Mouse (Mus musculus): Measurements from ENCODE around the gene Gnat1.
"Not testable (repeated sequence)": the region's sequence is repeated elsewhere in the genome, so short reads cannot be mapped to it uniquely, and the experiment has no call there.

Gene Gnat1

DNA sequence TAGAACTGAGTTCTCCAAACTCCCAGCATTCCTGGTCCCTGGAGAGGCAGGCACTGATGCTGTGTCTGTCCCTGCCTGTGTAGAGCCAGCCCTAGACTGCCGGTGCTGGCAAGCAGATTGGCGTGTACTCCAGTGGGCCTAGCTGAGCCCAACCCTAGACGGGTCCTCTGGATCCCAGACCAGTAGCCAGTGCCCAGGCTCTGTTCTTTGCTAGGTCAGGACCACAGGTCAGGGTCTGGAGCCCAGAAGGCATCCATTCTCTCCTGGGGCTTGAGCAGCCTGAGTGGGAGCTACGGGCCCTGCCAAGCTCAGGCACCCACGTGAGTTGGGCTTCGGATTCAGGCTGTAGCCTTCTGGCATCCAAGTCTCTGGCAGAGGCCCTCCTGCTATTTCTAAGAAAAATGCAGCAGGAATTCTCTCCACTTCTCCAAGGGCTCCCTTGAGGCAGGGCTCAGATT, 20.6 kb upstream of the Gnat1 start:
- DNase-seq (ENCODE audit: low spot score): no peak

DNA sequence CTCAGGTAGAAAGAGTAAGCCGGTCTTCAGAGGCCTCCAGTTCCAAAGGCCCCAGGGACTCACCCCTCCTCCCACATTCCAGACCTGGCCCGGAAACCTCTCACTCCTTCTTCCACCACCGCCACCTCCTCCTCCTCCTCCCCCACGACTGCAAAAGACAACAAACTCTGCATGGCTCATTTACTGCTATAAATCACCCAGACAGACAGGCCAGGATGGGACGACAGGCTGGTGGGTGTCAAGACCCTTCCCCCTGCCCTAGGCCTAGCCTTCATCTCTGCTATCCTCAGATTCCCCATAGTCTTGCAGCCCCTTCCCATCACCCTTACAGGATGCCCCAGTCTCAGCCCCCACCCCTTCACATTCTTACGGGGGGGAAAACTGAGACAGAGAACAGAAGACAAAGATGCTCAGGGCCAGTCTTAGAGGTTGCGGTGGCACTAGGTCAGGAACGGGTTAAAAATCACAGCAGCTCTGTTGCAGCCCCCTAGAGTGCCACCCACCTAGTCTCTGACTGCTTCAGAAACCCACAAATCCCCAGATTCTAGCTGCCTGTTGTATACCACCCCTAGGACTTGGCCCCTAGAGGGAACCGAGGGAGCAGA, 20.0 kb upstream of the Gnat1 start:
- no peak for DNase-seq (ENCODE audit: low spot score)

DNA sequence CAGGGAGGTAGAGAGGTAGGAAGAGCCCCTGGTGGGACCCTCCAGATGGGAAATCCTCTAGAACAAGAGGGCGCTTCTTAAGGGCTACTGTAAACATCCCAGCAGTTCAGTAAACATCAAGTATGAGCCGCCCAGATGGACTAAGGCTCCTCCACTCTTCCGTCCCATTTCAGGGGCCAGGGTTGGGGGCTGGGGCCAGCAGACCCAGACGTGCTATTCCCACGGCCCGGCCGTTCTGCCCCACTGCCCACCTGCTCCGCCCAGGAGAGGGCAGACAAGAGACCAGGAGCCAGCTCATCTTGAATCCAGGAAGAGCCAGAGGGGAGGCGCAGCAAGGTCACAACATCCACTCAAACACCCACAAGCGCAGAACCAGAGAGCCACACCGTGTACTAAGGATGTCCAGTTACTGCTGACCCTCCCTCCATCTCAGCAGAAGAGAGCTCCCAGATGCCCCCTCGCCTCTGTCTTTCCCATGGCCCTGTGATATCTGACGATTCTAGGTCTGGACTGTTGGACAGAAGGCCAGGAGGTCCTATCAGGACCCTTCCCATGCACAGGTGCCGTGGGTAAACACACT, 19.2 kb upstream of the Gnat1 start:
- no peak for DNase-seq (ENCODE audit: low spot score)

DNA sequence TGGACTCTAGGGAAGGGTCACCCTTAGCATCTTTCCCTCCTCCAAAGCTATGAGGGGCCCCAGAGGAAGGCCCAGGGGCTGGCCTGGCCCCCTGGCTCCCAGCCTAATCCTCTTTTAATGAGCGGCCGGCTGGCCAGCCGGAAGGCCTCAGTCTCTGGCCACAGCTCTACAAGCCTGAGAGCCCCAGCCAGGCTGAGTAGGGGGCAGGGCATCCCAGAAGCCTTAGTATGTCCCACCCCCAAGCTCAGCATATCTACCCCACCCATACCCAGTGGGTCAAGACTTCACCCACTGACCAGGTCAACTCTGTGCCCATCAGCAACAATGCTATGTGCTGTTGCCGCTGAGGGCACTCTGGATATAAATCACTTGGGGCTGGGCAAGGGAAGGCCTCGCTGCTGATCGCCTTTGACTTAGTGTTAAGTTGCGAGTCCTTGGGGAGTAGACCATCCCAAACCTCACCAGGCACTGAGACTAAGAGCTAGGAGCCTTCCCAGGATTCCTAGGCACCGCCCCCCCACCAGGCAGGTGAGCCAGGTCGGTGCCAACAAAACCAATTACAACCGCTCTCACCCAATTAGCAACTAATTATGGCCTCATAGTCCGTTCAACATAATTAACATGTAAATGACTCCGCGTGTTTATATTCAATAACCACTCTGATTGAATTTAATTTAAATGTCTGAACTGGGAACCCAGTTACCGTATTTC, 18.5 kb upstream of the Gnat1 start:
- no peak for DNase-seq (ENCODE audit: low spot score)

DNA sequence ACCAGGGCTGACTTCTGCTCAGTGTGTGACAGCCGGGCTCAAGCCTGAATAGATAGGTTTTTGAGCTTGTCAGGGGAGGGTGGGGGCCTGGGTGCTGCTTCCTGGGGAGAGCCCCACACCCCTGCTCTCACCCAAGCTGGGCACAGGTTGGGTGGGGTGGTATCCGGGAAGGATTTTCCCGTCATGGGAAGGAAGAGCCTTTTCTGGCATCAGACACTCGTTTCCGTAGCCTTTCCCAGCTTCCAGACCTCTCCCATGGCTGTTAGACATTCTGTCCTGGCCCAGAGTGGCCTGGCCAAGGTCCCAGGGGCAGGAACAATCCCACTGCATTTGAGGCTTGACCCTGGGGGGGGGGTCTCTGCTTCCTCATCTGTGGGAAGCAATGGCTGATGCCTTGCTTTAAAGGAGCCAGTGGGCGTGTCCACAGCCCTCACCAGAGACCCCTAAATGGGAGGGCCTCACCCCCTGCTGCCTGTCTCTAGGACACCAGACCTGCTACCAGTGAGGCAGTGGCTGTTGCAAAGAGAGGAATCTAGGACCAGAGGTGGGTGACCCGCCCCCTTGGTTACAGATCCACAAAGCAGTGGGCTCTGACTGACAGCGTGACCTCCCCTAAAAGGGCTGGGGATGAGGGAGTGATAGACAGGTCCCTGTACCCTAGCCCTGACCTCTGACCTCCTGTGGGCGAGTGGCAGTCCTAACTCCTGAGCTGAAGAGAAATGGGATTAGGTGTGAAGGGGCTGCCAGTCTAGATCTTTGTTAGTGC, 17.5 kb upstream of the Gnat1 start:
- no peak for DNase-seq (ENCODE audit: low spot score)

DNA sequence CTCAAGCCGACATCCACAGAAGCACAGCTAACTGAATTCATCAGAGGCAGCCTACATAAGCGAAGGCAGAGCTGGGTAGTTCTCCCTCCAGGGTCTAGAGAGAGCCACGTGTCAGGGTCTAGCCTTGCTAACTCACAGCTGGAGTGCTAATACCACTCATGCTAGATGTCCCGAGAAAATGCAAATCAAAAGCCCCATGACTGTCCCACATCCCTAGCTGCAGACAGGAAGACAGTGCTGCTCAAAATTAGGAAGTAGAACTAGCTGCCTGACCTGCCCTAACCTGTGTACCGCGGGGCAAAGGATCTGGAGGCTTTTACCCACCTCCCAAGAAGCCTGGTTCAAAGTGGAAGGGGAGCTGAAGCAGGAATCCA, 16.6 kb upstream of the Gnat1 start:
- no peak for DNase-seq (ENCODE audit: low spot score)

DNA sequence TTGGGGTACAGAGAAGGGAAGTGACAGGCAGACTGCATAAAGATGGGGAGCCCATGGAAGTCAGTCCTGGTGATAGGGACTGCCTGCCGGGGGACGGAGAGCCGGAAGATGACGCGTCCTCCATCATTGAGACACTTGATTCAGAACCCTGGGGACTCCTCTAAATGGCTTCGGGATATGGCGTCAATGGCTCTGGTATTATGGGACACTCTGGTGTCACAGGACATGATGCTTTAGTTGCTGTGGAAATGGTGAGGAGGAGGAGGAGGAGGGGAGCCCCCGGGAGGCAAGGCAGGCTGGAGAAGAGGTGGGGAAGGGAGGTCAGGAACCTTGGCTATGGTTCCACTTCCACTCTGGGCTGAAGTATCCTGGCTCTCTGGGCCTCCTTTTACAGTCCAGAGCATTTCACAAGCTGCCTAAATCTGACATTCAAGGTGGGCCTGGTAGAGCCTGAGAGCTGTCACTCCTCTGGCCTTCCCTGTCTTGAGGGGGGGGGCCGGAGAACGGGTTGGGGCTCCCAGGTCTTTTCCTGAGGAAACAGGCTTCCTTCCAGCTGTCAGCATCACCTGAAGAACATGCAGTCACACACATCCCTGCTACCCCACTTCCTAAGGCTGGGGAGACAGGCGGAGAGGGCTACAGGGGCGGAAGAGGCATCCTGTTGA, 16.1 kb upstream of the Gnat1 start:
- DNase-seq (ENCODE audit: low spot score): no peak

DNA sequence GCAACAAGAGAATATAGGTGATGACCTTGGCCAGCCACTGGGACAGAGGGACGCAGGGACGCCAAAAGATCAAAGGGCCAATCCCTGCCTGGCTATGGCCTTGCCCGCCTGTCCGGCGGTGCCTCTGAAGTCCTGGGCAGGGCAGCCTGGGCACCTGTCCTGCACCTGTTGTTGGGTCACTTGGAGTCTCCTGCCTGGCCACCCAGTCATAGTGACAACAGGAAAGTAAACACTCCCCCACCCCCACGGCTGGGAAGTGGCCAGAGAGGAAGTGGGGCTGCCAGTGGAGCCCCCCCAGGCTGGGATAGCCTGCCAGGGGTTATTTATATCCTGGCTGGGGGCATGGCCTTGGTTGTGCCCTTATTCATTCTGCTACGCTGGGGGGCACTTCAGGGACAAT, 15.1 kb upstream of the Gnat1 start:
- DNase-seq (ENCODE audit: low spot score): no peak

DNA sequence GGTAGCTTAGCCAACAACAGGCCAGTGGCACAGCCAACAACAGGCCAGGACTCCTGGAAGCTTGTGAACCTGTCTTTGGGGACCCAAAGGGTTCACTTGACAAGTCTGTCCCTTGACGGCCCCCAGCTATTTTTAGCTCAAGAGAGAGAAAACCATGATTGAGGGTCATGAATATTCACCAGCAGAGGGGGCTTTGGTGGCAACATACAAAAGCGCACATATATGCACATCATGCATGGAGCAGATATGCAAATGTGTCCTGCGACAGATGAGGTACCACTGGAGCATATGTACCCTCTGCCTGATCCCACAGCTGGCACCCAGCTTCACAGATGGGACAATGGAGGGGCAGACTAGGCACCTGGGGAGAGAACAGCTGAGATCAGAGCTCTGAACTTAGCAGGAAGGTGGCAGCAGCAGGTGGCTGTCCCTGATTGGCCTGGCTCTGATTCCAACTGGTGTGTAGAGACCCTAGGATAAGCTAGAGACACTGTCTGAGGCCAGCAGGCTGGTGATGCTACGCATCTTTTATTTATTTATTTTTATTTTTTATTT, 14.0 kb upstream of the Gnat1 start:
- DNase-seq (ENCODE audit: low spot score): no peak

DNA sequence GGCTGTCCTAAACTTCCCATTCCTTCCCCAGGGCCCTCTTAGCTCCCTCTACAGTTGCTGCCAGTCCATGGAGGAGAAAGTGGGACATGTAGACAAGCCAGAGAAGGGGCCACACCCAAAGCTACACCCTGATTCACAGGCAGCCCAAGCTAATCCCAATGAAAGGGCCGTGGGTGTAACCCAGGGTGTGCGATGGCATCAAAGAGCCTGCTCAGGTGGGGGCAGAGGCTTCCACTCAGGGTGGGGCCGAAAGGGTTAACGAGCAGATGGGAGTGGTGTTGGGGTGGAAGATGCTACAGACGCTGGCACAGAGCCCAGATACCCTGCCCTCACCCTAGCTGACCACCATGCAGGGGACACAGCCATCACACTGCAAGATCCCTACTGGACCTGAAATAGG, 13.3 kb upstream of the Gnat1 start:
- DNase-seq (ENCODE audit: low spot score): no peak

DNA sequence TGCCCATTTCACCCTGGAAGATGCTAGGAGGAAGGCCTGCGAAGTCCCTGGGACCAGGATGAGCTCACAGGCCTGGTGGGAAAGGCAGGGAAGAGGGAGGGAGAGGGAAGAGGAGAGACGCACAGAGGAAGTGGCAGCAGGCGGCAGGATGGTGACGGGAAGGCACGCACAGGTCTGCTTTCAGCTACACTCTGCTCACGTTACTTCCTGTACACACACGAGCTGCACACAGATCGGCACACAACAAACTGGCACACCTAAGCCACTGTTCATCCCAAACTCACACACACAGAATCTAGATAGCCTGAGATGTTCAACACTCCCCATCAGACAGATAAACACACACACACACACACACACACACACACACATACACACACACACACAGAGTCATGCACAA, 10.9 kb upstream of the Gnat1 start:
- DNase-seq (ENCODE audit: low spot score): no peak

DNA sequence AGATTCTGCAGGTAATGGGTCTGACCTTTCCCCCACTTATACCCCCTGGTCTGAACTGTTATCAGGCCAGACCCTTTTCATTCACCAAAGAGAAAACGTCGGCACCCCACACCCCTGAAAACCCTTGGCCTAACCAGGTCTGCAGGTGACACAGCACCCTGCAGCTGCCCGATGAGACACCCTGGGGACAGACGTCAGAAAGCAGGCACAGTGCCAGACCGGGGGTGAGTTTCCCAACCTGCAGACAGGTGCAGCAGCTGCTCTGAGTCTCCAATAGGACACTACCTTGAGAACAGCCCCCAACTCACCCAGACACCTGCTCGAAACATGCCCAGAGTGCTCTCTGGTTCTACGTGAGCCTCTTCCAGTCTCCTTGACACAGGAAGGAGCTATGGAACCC, 9.4 kb upstream of the Gnat1 start:
- DNase-seq (ENCODE audit: low spot score): no peak

DNA sequence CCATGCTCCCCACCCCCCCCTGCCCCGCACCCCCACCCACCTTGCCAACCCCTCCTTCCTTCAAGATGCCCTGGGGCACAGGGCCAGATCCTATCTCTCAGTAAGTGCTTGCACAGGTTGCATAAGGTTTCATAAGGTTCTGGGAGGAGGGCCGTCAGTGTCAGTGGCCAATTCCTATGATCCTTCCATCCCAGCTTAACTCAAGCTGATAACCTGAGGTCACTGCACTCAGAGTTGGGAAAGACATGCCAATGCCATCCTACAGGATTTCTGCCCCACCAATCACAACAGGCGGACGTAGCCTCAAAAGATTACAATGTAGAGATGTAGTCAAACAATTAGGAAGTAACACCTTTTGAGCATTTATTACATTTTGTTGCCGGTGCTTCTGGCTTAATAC, 8.9 kb upstream of the Gnat1 start:
- DNase-seq (ENCODE audit: low spot score): no peak

DNA sequence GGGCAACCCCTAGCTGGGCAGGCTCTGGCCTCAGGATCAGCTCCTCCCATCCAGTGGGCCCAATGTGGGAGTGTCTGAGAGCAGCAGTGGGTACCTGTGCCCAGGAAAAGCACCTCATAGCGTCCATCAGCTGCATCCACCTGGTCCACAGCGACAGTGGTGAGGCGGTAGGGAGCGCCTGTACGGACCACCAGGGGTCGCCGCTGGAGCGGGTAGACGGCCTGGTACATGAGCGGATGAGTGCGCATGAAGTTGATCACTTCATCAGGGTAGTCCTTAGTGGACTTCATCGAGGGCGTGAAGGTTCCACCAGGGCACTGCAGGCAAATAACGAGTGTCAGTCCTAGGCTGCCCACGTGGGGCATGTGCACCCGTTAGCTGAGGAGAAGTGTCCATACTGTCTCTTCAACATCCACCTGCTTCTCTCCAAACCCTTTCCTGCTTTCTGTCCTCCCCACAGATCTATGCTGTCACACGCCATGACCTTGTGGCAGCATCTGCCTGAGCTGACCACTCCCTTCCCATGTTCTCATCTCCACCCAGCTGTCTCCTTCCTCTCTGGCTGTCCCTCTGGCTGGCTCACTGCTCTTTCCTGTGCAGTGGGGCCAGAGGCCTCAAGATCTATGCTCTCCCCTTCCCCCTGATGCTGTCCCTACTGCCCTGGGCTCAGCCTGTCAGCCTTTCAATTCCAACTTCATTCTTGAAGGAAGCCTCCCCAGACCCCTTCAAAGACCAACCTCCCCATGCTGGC, 5.9 kb upstream of the Gnat1 start:
- no peak for DNase-seq (ENCODE audit: low spot score)

DNA sequence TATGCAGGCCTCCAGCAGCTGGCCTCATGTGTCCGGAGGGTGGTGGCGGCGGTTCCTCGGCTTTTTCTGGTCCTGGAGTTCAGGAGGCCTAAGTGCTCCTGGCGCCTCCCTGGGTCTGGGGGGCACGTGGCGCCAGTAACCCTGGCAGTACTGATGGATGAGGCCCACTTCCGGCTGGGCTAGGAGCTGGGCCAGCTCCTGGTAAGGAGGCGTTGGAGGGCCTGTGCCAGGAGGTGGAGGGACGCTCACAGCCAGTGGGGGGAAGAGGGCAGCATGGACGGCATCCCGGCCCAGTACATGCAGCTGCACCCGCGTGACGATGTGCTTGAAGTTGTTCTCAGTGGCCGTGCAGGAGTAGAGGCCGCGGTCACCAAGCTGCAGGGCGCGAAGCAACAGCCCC, 2.9 kb upstream of the Gnat1 start:
- no peak for DNase-seq (ENCODE audit: low spot score)

DNA sequence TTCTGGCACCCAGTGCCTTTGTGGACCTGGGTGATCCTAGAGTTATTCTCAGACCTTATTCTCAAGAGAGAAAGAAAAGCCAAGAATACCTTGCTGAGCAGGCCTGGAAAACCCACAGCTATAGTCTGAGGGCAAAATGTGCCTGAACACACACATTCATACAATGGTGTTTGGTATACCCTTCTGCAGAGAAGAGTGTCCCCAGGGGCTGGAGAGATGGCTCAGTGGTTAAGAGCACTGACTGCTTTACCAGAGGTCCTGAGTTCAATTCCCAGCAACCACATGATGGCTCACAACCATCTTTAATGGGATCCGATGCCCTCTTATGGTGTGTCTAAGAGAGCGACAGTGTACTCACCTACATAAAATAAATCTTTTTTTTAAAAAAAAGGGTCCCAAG, 651 bp downstream of the Gnat1 start:
- DNase-seq (ENCODE audit: low spot score): no peak

DNA sequence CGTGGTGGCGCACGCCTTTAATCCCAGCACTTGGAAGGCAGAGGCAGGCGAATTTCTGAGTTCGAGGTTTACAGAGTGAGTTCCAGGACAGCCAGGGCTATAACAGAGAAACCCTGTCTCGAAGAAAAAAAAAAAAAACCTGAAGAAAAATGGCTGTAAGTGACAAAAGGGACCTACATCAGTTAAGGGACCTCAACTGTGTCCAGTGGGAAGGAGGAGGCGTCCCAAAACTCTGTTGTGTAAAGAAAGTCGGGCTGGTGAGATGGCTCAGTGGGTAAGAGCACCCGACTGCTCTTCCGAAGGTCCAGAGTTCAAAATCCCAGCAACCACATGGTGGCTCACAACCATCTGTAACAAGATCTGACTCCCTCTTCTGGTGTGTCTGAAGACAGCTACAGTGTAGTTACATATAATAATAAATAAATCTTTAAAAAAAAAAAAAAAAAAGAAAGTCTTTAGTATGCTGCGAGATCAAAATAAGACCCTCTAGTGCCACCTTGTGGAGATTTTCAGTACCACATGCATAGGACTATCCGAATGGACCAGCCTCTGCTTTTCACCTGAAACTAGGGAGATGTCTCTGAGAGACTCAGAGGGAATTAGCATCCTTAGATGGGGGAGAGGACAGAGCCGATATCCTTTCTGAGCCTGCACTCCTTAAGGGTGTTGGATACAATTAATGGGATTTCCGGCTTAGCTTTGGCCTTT, 1.5 kb downstream of the Gnat1 start:
- DNase-seq (ENCODE audit: low spot score): not testable (repeated sequence)

DNA sequence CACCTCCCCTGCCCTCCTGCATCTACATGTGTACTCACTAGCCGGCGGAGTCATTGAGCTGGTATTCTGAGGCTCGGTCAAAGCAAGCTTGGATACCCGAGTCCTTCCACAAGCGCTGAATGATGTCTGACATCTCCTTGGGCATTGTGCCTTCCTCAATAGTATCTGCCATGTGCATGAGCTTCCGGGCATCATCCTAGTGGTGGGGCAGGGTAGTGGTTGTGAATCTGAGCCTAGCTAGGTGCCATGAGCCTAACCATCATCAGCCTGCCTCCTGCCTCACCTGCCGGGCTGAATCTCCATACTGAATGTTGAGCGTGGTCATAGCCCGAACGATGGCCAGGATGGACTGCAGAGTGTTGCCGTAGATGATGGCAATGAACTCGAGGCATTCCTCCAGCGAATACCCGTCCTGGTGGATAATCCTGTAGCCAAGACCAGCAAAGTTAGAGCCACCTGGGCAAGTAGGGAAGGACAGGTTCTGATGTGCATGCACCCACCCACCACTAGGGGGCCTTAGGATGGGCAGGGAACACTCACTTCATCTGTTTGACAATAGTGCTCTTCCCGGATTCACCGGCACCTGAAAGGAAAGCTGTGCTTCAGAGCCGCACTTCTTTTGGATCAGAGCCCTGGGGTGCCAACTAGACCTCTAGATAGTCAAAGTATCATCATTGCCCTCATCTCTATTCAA, 2.3 kb downstream of the Gnat1 start:
- no peak for DNase-seq (ENCODE audit: low spot score)

DNA sequence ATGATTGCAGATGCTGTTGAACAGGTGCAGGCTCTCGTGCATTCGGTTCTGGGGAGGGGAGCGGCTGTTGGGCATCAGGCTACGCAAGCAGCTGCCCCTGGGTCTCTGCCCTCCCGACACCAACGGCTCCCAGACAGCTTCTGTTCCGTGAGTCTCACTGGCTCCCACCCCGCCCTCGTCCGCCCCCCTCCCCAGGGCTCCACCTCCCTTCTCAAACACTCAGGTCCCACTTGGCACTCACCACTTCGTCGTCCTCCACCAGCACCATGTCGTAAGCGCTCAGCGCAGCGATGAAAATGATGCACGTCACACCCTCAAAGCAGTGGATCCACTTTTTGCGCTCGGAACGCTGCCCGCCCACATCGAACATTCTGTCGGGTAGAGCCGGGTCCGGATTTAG, 3.2 kb downstream of the Gnat1 start:
- DNase-seq (ENCODE audit: low spot score): no peak

DNA sequence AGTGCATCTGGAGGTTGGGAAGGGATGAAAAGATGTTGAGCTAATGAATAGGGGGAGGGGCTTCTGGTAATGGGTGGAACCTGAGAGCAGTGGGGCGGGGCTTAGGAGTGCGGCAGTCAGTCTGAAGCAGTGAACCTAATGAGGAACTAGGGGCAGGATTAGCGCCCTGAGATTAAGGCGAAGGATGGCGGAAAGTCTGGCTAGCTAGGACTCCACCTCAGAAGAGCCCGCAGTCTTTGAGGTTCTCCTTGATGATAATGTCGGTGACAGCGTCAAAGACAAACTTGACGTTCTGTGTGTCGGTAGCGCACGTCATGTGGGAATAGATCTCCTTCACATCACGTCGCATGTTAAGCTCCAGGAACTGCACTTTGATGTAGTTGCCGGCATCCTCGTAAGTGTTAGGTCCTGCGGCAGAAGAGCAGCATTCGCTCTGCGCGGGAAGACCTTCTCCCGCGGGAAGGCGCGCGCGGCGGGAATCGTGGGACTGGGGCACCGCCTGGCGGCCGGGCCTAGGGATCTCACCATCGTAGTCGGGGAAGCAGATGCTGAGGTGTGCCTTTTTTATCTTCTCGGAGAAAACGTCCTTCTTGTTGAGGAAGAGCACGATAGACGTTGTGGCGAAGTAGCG, 3.7 kb downstream of the Gnat1 start:
- peak; percentile 32 for DNase-seq (ENCODE audit: low spot score)
